ENCODE assay signal across 9 mouse cellular contexts in genomic region chr1:52306892-52307291, GRCm38 (mm10).
DNase-seq lines count a peak whose midpoint lies in the region; ATAC-seq lines count a peak whose summit lies in the region.
"Had no signal": no experiment of that assay in that cellular context is flagged by ENCODE, and none has a peak within 500 bp of the region (broad histone marks: within the 10 kb centered on the region; RNA-seq: fewer than 3 reads in every experiment).

No protein-coding gene starts in this region.

- H3K36me3 ChIP-seq in hindbrain, embryonic 13.5 days, result no peaks in the 10 kb centered on the region
- H3K36me3 ChIP-seq: midbrain, embryonic 12.5 days had no signal

- H3K9ac ChIP-seq in hindbrain, embryonic 13.5 days, result no peak overlapping the region
- H3K9ac ChIP-seq: midbrain, embryonic 12.5 days had no signal

- no peak overlapping the region for H3K4me3 ChIP-seq in hindbrain, embryonic 13.5 days
- H3K4me3 ChIP-seq: midbrain, embryonic 12.5 days had no signal

- WGBS in hindbrain, embryonic 13.5 days, result 50% methylated on average over 6 of the region's 6 CpGs

- H3K27ac ChIP-seq in hindbrain, embryonic 13.5 days, result peak overlapping the region; percentile 52; the same call in 1 of the 2 replicates

- no peak overlapping the region for H3K4me2 ChIP-seq in hindbrain, embryonic 13.5 days
- H3K4me2 ChIP-seq: midbrain, embryonic 12.5 days had no signal

- peak; percentile 13 to 25 for DNase-seq in frontal cortex, postnatal 14 days (ENCODE audit: low spot score in 2 of 2)
- DNase-seq in frontal cortex, postnatal 36 days (ENCODE audit: low spot score in 2 of 2), result no peak
- DNase-seq in monocyte, adult 2 months (ENCODE audit: low read depth in 1 of 2, low spot score in 2 of 2), result peak; percentile 48 to 73
- peak; percentile 28 for DNase-seq in cerebellum, adult 11-12 months
- DNase-seq in lung, postnatal 4 days, result peak; percentile 28 to 37

- H3K4me1 ChIP-seq in hindbrain, embryonic 13.5 days (replicated peaks), result peaks cover 9% of the 10 kb centered on the region

- no peaks in the 10 kb centered on the region for H3K27me3 ChIP-seq in hindbrain, embryonic 13.5 days
- H3K27me3 ChIP-seq: midbrain, embryonic 12.5 days had no signal

- no peak for ATAC-seq in monocyte, adult 5-6 weeks (replicated peaks; ENCODE audit: insufficient number of reproducible peaks, low FRiP score, low TSS enrichment, poor library complexity, severe bottlenecking)
- ATAC-seq in hindbrain, embryonic 13.5 days (ENCODE audit: low FRiP score), result no peak
- no peak for ATAC-seq in erythroblast, adult 5-6 weeks (replicated peaks; ENCODE audit: low FRiP score, poor library complexity, severe bottlenecking)

- no peaks in the 10 kb centered on the region for H3K9me3 ChIP-seq in hindbrain, embryonic 13.5 days
- H3K9me3 ChIP-seq: midbrain, embryonic 12.5 days had no signal

Comparison
In these comparisons a context has a peak if more than half of its experiments do, and no peak if none do; other contexts are left out.
1. DNase-seq: peak in frontal cortex, postnatal 14 days (2 of 2), monocyte, adult 2 months (2 of 2), cerebellum, adult 11-12 months (single experiment) and lung, postnatal 4 days (2 of 2); none in frontal cortex, postnatal 36 days (0 of 2).